Mouse (Mus musculus): ENCODE data around the gene Akr1b3. TPM values are rescaled to one million over a fixed set of nuclear protein-coding genes. Genes with fewer than 3 reads are reported as not detected.

Gene Akr1b3
- polyA plus RNA-seq, 1 experiment: 493 TPM

DNA sequence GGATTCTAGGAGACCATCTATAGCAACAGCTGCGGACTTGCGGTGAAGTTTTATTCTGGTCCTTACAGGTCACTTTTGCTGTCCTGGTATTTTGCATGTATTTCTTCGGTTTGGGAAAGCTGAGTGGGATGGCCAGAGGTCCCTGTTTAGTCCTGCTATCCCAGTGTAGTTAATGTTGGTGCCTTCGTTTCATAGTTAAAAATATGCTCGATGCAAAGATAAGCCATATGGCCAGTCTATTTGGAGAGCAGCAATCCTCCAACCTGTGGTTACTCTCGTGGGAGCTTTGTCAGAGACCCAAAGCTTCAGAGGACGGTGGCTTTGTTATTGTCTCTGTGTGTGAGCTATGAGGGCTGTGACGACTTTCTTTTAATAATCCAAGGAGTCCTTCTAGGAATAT lies 26.6 kb downstream of the Akr1b3 start:
- H3ac ChIP-seq (ENCODE audit: control insufficient read depth, insufficient read length): no peak overlapping the region
- H3K4me2 ChIP-seq (ENCODE audit: low read depth): no peak overlapping the region
- no peak overlapping the region for H3K4me3 ChIP-seq
- H3K36me3 ChIP-seq (ENCODE audit: control insufficient read depth, insufficient read depth): no peaks in the 10 kb centered on the region
- no peaks in the 10 kb centered on the region for H3K79me2 ChIP-seq (ENCODE audit: control insufficient read depth, insufficient read depth)
- no peaks in the 10 kb centered on the region for H3K27me3 ChIP-seq (ENCODE audit: control insufficient read depth, insufficient read depth, insufficient read length)
- TF ChIP-seq SRF (IDR thresholded peaks at IDR 0.05; ENCODE audit: control insufficient read depth, insufficient read length, low read depth) (no peak), MYOD1 (IDR thresholded peaks at IDR 0.05; ENCODE audit: control insufficient read depth in 1 of 3, insufficient read length in 2 of 3, low read depth in 2 of 3) (no peak), TCF12 (IDR thresholded peaks at IDR 0.05; ENCODE audit: insufficient read depth, poor library complexity, severe bottlenecking) (no peak), TCF3 (IDR thresholded peaks at IDR 0.05; ENCODE audit: insufficient read length, low read depth) (no peak), USF1 (IDR thresholded peaks at IDR 0.05; ENCODE audit: low read depth) (no peak), REST (IDR thresholded peaks at IDR 0.05; ENCODE audit: insufficient read depth, insufficient read length) (no peak), CEBPB (IDR thresholded peaks at IDR 0.05; ENCODE audit: insufficient read depth, poor library complexity, severe bottlenecking) (no peak), MAX (IDR thresholded peaks at IDR 0.05; ENCODE audit: low read depth) (no peak), POLR2A (IDR thresholded peaks at IDR 0.05; ENCODE audit: insufficient read length, low read depth) (no peak), E2F4 (IDR thresholded peaks at IDR 0.05; ENCODE audit: insufficient read depth) (no peak), MYOG (IDR thresholded peaks at IDR 0.05; ENCODE audit: control insufficient read depth in 1 of 3, insufficient read depth in 1 of 3, insufficient read length in 2 of 3, low read depth in 2 of 3) (no peak), POLR2AphosphoS2 (IDR thresholded peaks at IDR 0.05; ENCODE audit: insufficient read length, low read depth) (no peak)

DNA sequence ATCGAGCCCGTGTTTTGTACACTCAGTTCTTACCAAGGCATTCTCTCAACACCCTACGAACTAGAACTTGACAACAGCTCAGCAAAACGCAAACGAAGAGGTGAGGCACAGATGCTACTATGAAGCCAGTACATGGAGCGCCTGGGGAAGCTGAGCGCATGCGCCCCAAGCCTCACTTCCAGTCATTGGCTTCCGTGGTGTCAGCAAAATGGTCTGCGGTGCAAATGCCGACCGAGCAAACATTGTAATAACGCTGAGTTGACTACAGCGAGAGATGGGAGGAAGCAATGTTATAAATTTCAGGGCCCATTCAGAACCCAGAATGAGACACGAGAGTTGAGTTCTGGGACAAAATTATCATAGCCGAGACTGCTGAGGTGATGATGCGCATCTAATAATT lies 27.2 kb downstream of the Akr1b3 start:
- no peak overlapping the region for H3K4me3 ChIP-seq
- H3K4me2 ChIP-seq (ENCODE audit: low read depth): no peak overlapping the region
- no peak for TF ChIP-seq POLR2A (IDR thresholded peaks at IDR 0.05; ENCODE audit: insufficient read length, low read depth)
- TF ChIP-seq MAX (IDR thresholded peaks at IDR 0.05; ENCODE audit: low read depth): no peak
- TF ChIP-seq POLR2AphosphoS2 (IDR thresholded peaks at IDR 0.05; ENCODE audit: insufficient read length, low read depth): no peak
- no peaks in the 10 kb centered on the region for H3K36me3 ChIP-seq (ENCODE audit: control insufficient read depth, insufficient read depth)
- H3K79me2 ChIP-seq (ENCODE audit: control insufficient read depth, insufficient read depth): no peaks in the 10 kb centered on the region
- peaks cover 3% of the 10 kb centered on the region for H3K27me3 ChIP-seq (ENCODE audit: control insufficient read depth, insufficient read depth, insufficient read length)
- H3ac ChIP-seq (ENCODE audit: control insufficient read depth, insufficient read length): no peak overlapping the region

DNA sequence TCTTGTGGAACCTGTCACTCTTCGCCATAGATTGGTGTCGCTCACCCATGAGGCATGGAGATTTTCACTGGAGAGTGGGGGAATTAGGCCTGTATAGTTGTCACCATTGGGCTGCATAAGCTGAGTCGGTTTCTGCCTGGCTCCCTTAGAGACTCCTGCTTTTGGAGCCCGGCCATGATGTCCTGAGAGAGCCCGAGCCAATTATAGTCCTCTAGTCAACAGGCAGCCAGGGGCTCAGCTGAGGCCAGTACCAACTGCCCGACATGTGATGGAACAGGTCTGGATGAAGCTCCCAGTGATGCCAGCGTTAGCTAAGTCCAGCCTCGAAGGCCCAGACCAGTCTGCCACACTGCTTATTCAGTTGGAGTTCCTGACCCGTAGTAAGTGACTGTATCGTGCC lies 29.2 kb downstream of the Akr1b3 start:
- no peaks in the 10 kb centered on the region for H3K36me3 ChIP-seq (ENCODE audit: control insufficient read depth, insufficient read depth)
- peaks cover 7% of the 10 kb centered on the region for H3K27me3 ChIP-seq (ENCODE audit: control insufficient read depth, insufficient read depth, insufficient read length)
- H3K4me3 ChIP-seq: no peak overlapping the region
- TF ChIP-seq TCF3 (IDR thresholded peaks at IDR 0.05; ENCODE audit: insufficient read length, low read depth) (no peak), MYOG (IDR thresholded peaks at IDR 0.05; ENCODE audit: control insufficient read depth in 1 of 3, insufficient read depth in 1 of 3, insufficient read length in 2 of 3, low read depth in 2 of 3) (no peak), TCF12 (IDR thresholded peaks at IDR 0.05; ENCODE audit: insufficient read depth, poor library complexity, severe bottlenecking) (no peak), USF1 (IDR thresholded peaks at IDR 0.05; ENCODE audit: low read depth) (no peak)
- H3K79me2 ChIP-seq (ENCODE audit: control insufficient read depth, insufficient read depth): no peaks in the 10 kb centered on the region
- no peak overlapping the region for H3ac ChIP-seq (ENCODE audit: control insufficient read depth, insufficient read length)
- no peak overlapping the region for H3K4me2 ChIP-seq (ENCODE audit: low read depth)

DNA sequence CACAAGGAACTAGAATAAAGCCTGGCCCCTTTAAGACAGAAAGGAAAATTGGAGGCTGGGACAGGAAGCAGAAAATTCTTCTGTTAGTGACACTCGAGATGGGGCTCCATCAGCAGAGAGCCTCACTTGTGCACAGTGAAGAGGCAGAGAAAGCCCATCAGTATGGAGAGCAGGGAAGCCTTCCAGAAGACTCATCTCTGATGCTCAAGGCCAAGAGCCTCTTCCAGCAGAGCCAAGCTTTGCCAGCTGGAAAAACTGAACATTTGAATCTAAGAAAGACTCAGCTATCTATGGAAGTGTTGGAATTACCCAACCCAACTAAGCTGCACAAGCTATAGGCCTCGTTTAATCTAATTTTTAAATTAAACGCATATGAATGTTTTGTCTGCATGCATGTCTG lies 30.4 kb downstream of the Akr1b3 start:
- Histone ChIP-seq H3K27me3 (ENCODE audit: control insufficient read depth, insufficient read depth, insufficient read length) (peaks cover 14% of the 10 kb centered on the region), H3K4me3 (no peak overlapping the region), H3K4me2 (ENCODE audit: low read depth) (no peak overlapping the region), H3ac (ENCODE audit: control insufficient read depth, insufficient read length) (no peak overlapping the region), H3K36me3 (ENCODE audit: control insufficient read depth, insufficient read depth) (no peaks in the 10 kb centered on the region), H3K79me2 (ENCODE audit: control insufficient read depth, insufficient read depth) (no peaks in the 10 kb centered on the region)
- TF ChIP-seq USF1 (IDR thresholded peaks at IDR 0.05; ENCODE audit: low read depth): no peak
- no peak for TF ChIP-seq POLR2A (IDR thresholded peaks at IDR 0.05; ENCODE audit: insufficient read length, low read depth)
- TF ChIP-seq SRF (IDR thresholded peaks at IDR 0.05; ENCODE audit: control insufficient read depth, insufficient read length, low read depth): no peak
- TF ChIP-seq MYOD1 (IDR thresholded peaks at IDR 0.05; ENCODE audit: control insufficient read depth in 1 of 3, insufficient read length in 2 of 3, low read depth in 2 of 3): no peak
- TF ChIP-seq POLR2AphosphoS2 (IDR thresholded peaks at IDR 0.05; ENCODE audit: insufficient read length, low read depth): no peak
- no peak for TF ChIP-seq MYOG (IDR thresholded peaks at IDR 0.05; ENCODE audit: control insufficient read depth in 1 of 3, insufficient read depth in 1 of 3, insufficient read length in 2 of 3, low read depth in 2 of 3)
- no peak for TF ChIP-seq TCF12 (IDR thresholded peaks at IDR 0.05; ENCODE audit: insufficient read depth, poor library complexity, severe bottlenecking)
- TF ChIP-seq E2F4 (IDR thresholded peaks at IDR 0.05; ENCODE audit: insufficient read depth): no peak
- TF ChIP-seq MAX (IDR thresholded peaks at IDR 0.05; ENCODE audit: low read depth): no peak
- TF ChIP-seq REST (IDR thresholded peaks at IDR 0.05; ENCODE audit: insufficient read depth, insufficient read length): no peak
- no peak for TF ChIP-seq TCF3 (IDR thresholded peaks at IDR 0.05; ENCODE audit: insufficient read length, low read depth)
- no peak for TF ChIP-seq CEBPB (IDR thresholded peaks at IDR 0.05; ENCODE audit: insufficient read depth, poor library complexity, severe bottlenecking)

DNA sequence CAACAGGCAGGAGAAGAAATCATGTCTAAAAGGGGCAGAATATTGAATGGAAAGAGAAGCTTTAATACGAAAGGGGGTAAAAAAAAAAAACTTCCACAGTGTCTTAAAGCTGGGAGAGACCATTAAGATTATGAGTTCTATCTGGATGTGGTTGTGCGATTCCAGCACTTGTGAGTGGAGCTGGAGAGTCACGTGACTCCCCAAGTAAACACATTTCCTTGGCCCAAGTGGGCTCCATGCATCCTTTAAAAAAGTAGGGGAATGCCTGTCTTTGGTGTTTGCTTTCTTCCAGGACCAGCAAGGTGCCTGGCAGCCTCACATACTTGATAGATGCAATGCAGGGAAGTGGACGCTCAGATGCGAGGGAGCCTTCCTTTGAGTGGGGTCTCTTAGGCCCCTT lies 38.9 kb downstream of the Akr1b3 start:
- no peak overlapping the region for H3K4me3 ChIP-seq
- peak overlapping the region; percentile 53 for H3K4me2 ChIP-seq (ENCODE audit: low read depth)
- no peaks in the 10 kb centered on the region for H3K36me3 ChIP-seq (ENCODE audit: control insufficient read depth, insufficient read depth)
- peaks cover 9% of the 10 kb centered on the region for H3K27me3 ChIP-seq (ENCODE audit: control insufficient read depth, insufficient read depth, insufficient read length)
- TF ChIP-seq USF1 (IDR thresholded peaks at IDR 0.05; ENCODE audit: low read depth): peak; percentile 40
- no peak for TF ChIP-seq E2F4 (IDR thresholded peaks at IDR 0.05; ENCODE audit: insufficient read depth)
- H3K79me2 ChIP-seq (ENCODE audit: control insufficient read depth, insufficient read depth): no peaks in the 10 kb centered on the region
- no peak overlapping the region for H3ac ChIP-seq (ENCODE audit: control insufficient read depth, insufficient read length)

Data from myocyte (in vitro differentiated cells).